Mouse (Mus musculus) forebrain, postnatal 0 days (tissue): ENCODE data around the gene Pik3c2g. TPM values are rescaled to one million over a fixed set of nuclear protein-coding genes. Genes with fewer than 3 reads are reported as not detected.

ENCODE experiments used
- ATAC-seq: fragments of 200-750 bp; cut with Nextera tagmentation; 2 replicates; pipeline ENCODE4 v1.8.0; 2017; ENCODE audit warnings: mild to moderate bottlenecking, moderate library complexity
- DNase-seq: peaks from one replicate; pipeline ENCODE4 v3.0.0-alpha.2; 2015
- H3K27ac ChIP-seq: fragments of 300-500 bp; sonication (generic); 2 replicates; pipeline ENCODE4 v1.5.1; 2014; ENCODE audit warnings: low read depth, mild to moderate bottlenecking, antibody characterized with exemption, low read length, moderate library complexity, mixed read lengths
- H3K27me3 ChIP-seq: fragments of 300-500 bp; sonication (generic); 2 replicates; pipeline ENCODE4 v1.6.1; 2014; ENCODE audit warnings: mild to moderate bottlenecking, low read length, mixed read lengths; ENCODE audit not compliant: insufficient read depth
- H3K36me3 ChIP-seq: fragments of 300-500 bp; sonication (generic); 2 replicates; pipeline ENCODE4 v1.6.1; 2014; ENCODE audit warnings: mild to moderate bottlenecking, moderate library complexity; ENCODE audit not compliant: insufficient read depth
- H3K4me1 ChIP-seq: fragments of 300-500 bp; sonication (generic); 2 replicates; pipeline ENCODE4 v1.6.1; 2014; ENCODE audit warnings: antibody characterized with exemption; ENCODE audit not compliant: insufficient read depth
- H3K4me2 ChIP-seq: fragments of 300-500 bp; sonication (generic); 2 replicates; pipeline ENCODE4 v1.6.1; 2014; ENCODE audit warnings: low read depth, mild to moderate bottlenecking, moderate library complexity
- H3K4me3 ChIP-seq: fragments of 300-500 bp; sonication (generic); 2 replicates; pipeline ENCODE4 v1.5.1; 2014; ENCODE audit warnings: low read depth, low read length, mixed read lengths
- H3K9ac ChIP-seq: fragments of 300-500 bp; sonication (generic); 2 replicates; pipeline ENCODE4 v1.6.1; 2014; ENCODE audit warnings: mild to moderate bottlenecking
- H3K9me3 ChIP-seq: fragments of 300-500 bp; sonication (generic); 2 replicates; pipeline ENCODE4 v1.6.1; 2016; ENCODE audit warnings: low read length
- CTCF ChIP-seq: sonication (generic); IDR thresholded peaks from 2 replicates; pipeline ENCODE4 v1.5.1; 2016; ENCODE audit warnings: antibody characterized with exemption, control low read depth, low read depth
- WGBS: fragments of 180-500 bp; shearing (Covaris S2); extraction: QIAGEN DNeasy Blood & Tissue Kit; methylation state at CpG from one replicate; pipeline ENCODE4 v1.1.7; 2014; 5-methylcytosine and 5-hydroxymethylcytosine counted together
- polyA plus RNA-seq: library from polyadenylated mRNA; unstranded; fragments of >200 nt; fragmentation: Nextera tagmentation; extraction: Ambion mirVana; gene quantifications from 2 replicates; pipeline ENCODE4 v1.2.1, GENCODE M21; 2015
- total RNA-seq: library from RNA; depleted of rRNA; stranded (reverse); fragments of >200 nt; gene quantifications from 2 replicates; pipeline ENCODE4 v1.2.3, GENCODE M21; 2014; rRNA removed

The Pik3c2g gene
- total and polyA plus RNA-seq, 2 experiments from 2014 or later = 0.39 TPM; not detected in 1

DNA sequence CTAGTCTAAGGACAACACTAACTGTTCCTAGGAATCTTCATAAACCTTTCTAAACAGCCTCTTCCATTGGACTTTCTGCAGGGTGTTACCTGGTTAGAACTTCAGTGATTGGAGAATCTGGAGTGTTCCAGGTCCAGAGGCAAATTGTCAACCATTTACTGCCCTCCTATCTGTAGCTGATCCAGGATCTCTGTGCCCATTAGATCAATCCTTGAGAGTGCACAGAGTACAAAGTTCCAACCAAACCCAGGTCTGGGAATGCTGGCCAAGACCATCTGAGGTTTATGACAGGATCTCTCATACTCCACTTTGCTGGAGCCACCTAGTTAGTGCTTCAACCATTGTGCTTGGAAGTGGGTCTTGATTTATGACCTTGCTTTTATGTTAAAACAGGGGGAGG lies 394.0 kb downstream of the Pik3c2g start:
- no peaks in the 10 kb centered on the region for H3K27me3 ChIP-seq
- no peaks in the 10 kb centered on the region for H3K9me3 ChIP-seq
- no peaks in the 10 kb centered on the region for H3K36me3 ChIP-seq
- no peak for TF ChIP-seq CTCF
- no peak overlapping the region for H3K4me3 ChIP-seq
- ATAC-seq (no peak), DNase-seq (no peak)
- no peak overlapping the region for H3K4me2 ChIP-seq
- no peak overlapping the region for H3K27ac ChIP-seq
- H3K9ac ChIP-seq = no peak overlapping the region
- H3K4me1 ChIP-seq = no peaks in the 10 kb centered on the region

- H3K9me3 ChIP-seq = no peaks in the 10 kb centered on the region
- WGBS = 79% methylated on average over 3 of the region's 3 CpGs
- H3K27ac ChIP-seq = no peak overlapping the region
- H3K36me3 ChIP-seq = no peaks in the 10 kb centered on the region
- no peak overlapping the region for H3K4me2 ChIP-seq
- H3K27me3 ChIP-seq = no peaks in the 10 kb centered on the region
- ATAC-seq (no peak), DNase-seq (no peak)
- peaks cover 2% of the 10 kb centered on the region; the same call in 1 of the 2 replicates for H3K4me1 ChIP-seq
- no peak overlapping the region for H3K4me3 ChIP-seq
- no peak overlapping the region for H3K9ac ChIP-seq
- no peak; the same call in 1 of the 2 replicates for TF ChIP-seq CTCF
These were observed 397.0 kb downstream of the Pik3c2g start for GRCm38 (mm10) chr6:139984069-139984468.

- peaks cover 2% of the 10 kb centered on the region; the same call in 1 of the 2 replicates for H3K4me1 ChIP-seq
- no peaks in the 10 kb centered on the region for H3K9me3 ChIP-seq
- no peaks in the 10 kb centered on the region for H3K27me3 ChIP-seq
- no peak overlapping the region for H3K4me3 ChIP-seq
- WGBS = 95% methylated on average over 2 of the region's 2 CpGs
- H3K4me2 ChIP-seq = no peak overlapping the region
- no peak overlapping the region for H3K27ac ChIP-seq
- ATAC-seq (no peak), DNase-seq (no peak)
- H3K36me3 ChIP-seq = no peaks in the 10 kb centered on the region
- TF ChIP-seq CTCF = no peak
- no peak overlapping the region for H3K9ac ChIP-seq
These were observed 399.5 kb downstream of the Pik3c2g start for GRCm38 (mm10) chr6:139986564-139986963.

GRCm38 (mm10) chr6:139989075-139989474 lies 402.1 kb downstream of the Pik3c2g start:
- WGBS = 33% methylated on average over 6 of the region's 6 CpGs

GRCm38 (mm10) chr6:139989597-139989996 lies 402.6 kb downstream of the Pik3c2g start:
- WGBS = 89% methylated on average over 10 of the region's 10 CpGs
- ATAC-seq = no peak
- H3K27me3 ChIP-seq = no peaks in the 10 kb centered on the region
- H3K4me2 ChIP-seq = no peak overlapping the region
- no peak for DNase-seq
- H3K27ac ChIP-seq = no peak overlapping the region
- no peaks in the 10 kb centered on the region for H3K9me3 ChIP-seq
- H3K36me3 ChIP-seq = no peaks in the 10 kb centered on the region
- H3K9ac ChIP-seq = no peak overlapping the region
- peaks cover 2% of the 10 kb centered on the region; the same call in 1 of the 2 replicates for H3K4me1 ChIP-seq
- H3K4me3 ChIP-seq = no peak overlapping the region
- TF ChIP-seq CTCF = no peak

More at GRCm38 (mm10) chr6:139989075-139989474, 402.1 kb downstream of the Pik3c2g start:
- TF ChIP-seq CTCF = no peak
- Histone ChIP-seq H3K4me3 (no peak overlapping the region), H3K27me3 (no peaks in the 10 kb centered on the region), H3K27ac (no peak overlapping the region), H3K4me2 (no peak overlapping the region), H3K9ac (no peak overlapping the region), H3K4me1 (peaks cover 2% of the 10 kb centered on the region; the same call in 1 of the 2 replicates), H3K36me3 (no peaks in the 10 kb centered on the region), H3K9me3 (no peaks in the 10 kb centered on the region)
- ATAC-seq (peak; percentile 23; the same call in 1 of the 2 replicates), DNase-seq (no peak)

- ATAC-seq (no peak), DNase-seq (no peak)
- no peak overlapping the region for H3K4me2 ChIP-seq
- no peaks in the 10 kb centered on the region for H3K36me3 ChIP-seq
- no peak overlapping the region for H3K9ac ChIP-seq
- WGBS = 78% methylated on average over 3 of the region's 3 CpGs
- no peak overlapping the region for H3K4me3 ChIP-seq
- TF ChIP-seq CTCF = no peak
- H3K9me3 ChIP-seq = no peaks in the 10 kb centered on the region
- no peaks in the 10 kb centered on the region for H3K4me1 ChIP-seq
- H3K27me3 ChIP-seq = no peaks in the 10 kb centered on the region
- no peak overlapping the region for H3K27ac ChIP-seq
These were observed 418.2 kb downstream of the Pik3c2g start for GRCm38 (mm10) chr6:140005181-140005580.

Other genes starting within 250 kb of the Pik3c2g start
- gene Rergl, start 85.2 kb upstream of the Pik3c2g start, total RNA-seq = not detected in 2 replicates
- not detected in 2 replicates for gene Rergl, start 85.2 kb upstream of the Pik3c2g start, polyA plus RNA-seq